Mouse (Mus musculus) heart, adult 18-20 months (tissue): Measurements from ENCODE around the gene Shc1. TPM values are rescaled to one million over a fixed set of nuclear protein-coding genes. Genes with fewer than 3 reads are reported as not detected.
A peak's percentile ranks its signal among the peaks of the same experiment; 100 is the strongest.

Experiments used
- DNase-seq, 2 experiments: peaks; one replicate each; pipeline ENCODE4 v3.0.0; 2021 to 2022; ENCODE audit warnings: mixed read lengths in 1 of 2
- total RNA-seq, 2 experiments: library from RNA; stranded (reverse); gene quantifications; 2 replicates each; pipeline ENCODE4 v1.2.3; 2021

The Shc1 gene
- total RNA-seq, 2 experiments from 2014 or later: 33.2 to 36.1 TPM

GRCm38 (mm10) chr3:89449541-89449940 lies 31.3 kb downstream of the Shc1 start:
- DNase-seq: peak; percentile 61 to 79

- no peak for DNase-seq
Measured at GRCm38 (mm10) chr3:89451916-89452315, 33.7 kb downstream of the Shc1 start.

GRCm38 (mm10) chr3:89454401-89455177 lies 36.3 kb downstream of the Shc1 start, which contains the start of gene Pmvk:
Gene Pmvk (plus strand): TSS chr3:89454541.
- DNase-seq: no peak

GRCm38 (mm10) chr3:89455786-89456285 lies 37.6 kb downstream of the Shc1 start:
- no peak for DNase-seq

- DNase-seq: peak; percentile 54 to 87
Measured at GRCm38 (mm10) chr3:89456726-89457665, 38.8 kb downstream of the Shc1 start.

GRCm38 (mm10) chr3:89458372-89458964 lies 40.2 kb downstream of the Shc1 start:
- no peak for DNase-seq

GRCm38 (mm10) chr3:89458965-89459807 lies 40.9 kb downstream of the Shc1 start:
- DNase-seq: peak; percentile 92 to 96

- no peak for DNase-seq
Measured at GRCm38 (mm10) chr3:89468268-89468667, 50.0 kb downstream of the Shc1 start.

GRCm38 (mm10) chr3:89472280-89472679 lies 54.0 kb downstream of the Shc1 start:
- no peak for DNase-seq

GRCm38 (mm10) chr3:89473838-89474237 lies 55.6 kb downstream of the Shc1 start:
- no peak for DNase-seq

- DNase-seq: no peak
Measured at GRCm38 (mm10) chr3:89479055-89479454, 60.8 kb downstream of the Shc1 start.

Other genes with a start within 250 kb of the Shc1 start
- gene Scamp3, start 241.0 kb upstream of the Shc1 start, total RNA-seq: 10 to 100 TPM; 46.2 to 50.2 TPM
- 1 to 10 TPM; 3.7 to 4.7 TPM for gene Fam189b, start 235.3 kb upstream of the Shc1 start, total RNA-seq
- 10 to 100 TPM; 18.3 to 19.6 TPM for gene Gba, start 215.5 kb upstream of the Shc1 start, total RNA-seq
- gene Thbs3, start 203.3 kb upstream of the Shc1 start, total RNA-seq: 1 to 10 TPM; 2.8 to 5.8 TPM
- 10 to 100 TPM; 60.3 to 61.5 TPM for gene Mtx1, start 191.4 kb upstream of the Shc1 start, total RNA-seq
- gene Muc1, start 189.4 kb upstream of the Shc1 start, total RNA-seq: 1 to 10 TPM in 1 of 2 experiments, under 1 TPM in 1; 0.40 to 2.1 TPM
- 10 to 100 TPM; 64.8 to 89.2 TPM for gene Krtcap2, start 172.5 kb upstream of the Shc1 start, total RNA-seq
- gene Trim46, start 172.1 kb upstream of the Shc1 start, total RNA-seq: under 1 TPM; 0.37 to 0.98 TPM
- gene Dpm3, start 159.1 kb upstream of the Shc1 start, total RNA-seq: 10 to 100 TPM; 54.1 to 54.7 TPM
- 10 to 100 TPM; 15.6 to 21.6 TPM for gene Slc50a1, start 147.9 kb upstream of the Shc1 start, total RNA-seq
- 10 to 100 TPM; 22.5 to 23.8 TPM for gene Efna1, start 137.3 kb upstream of the Shc1 start, total RNA-seq
- not detected for gene Efna3, start 95.5 kb upstream of the Shc1 start, total RNA-seq
- gene Efna4, start 80.4 kb upstream of the Shc1 start, total RNA-seq: under 1 TPM in 1 of 2 experiments, not detected in 1; 0.28 TPM
- 10 to 100 TPM; 45.5 to 47.0 TPM for gene Adam15, start 68.4 kb upstream of the Shc1 start, total RNA-seq
- not detected for gene Dcst2, start 56.5 kb upstream of the Shc1 start, total RNA-seq
- not detected for gene Dcst1, start 53.2 kb upstream of the Shc1 start, total RNA-seq
- 10 to 100 TPM; 21.3 to 23.3 TPM for gene Zbtb7b, start 23.7 kb upstream of the Shc1 start, total RNA-seq
- gene Lenep, start 15.7 kb upstream of the Shc1 start, total RNA-seq: 1 to 10 TPM in 1 of 2 experiments, not detected in 1; 1.0 TPM
- 10 to 100 TPM; 59.5 to 63.8 TPM for gene Flad1, start 6.6 kb upstream of the Shc1 start, total RNA-seq
- 1 to 10 TPM; 4.6 to 4.8 TPM for gene Cks1b, start 60 bp upstream of the Shc1 start, total RNA-seq
- 10 to 100 TPM; 15.3 to 17.0 TPM for gene Pygo2, start 11.8 kb downstream of the Shc1 start, total RNA-seq
- 10 to 100 TPM; 70.0 to 76.0 TPM for gene Pbxip1, start 18.3 kb downstream of the Shc1 start, total RNA-seq
- 1 to 10 TPM; 8.4 to 8.8 TPM for gene Pmvk, start 36.1 kb downstream of the Shc1 start, total RNA-seq
- 1 to 10 TPM; 1.5 to 2.0 TPM for gene Kcnn3, start 101.7 kb downstream of the Shc1 start, total RNA-seq